Mouse (Mus musculus) MEL (cell line): ENCODE data around the gene Samd13. TPM values are rescaled to one million over a fixed set of nuclear protein-coding genes. Genes with fewer than 3 reads are reported as not detected.

Source experiments
- DNase-seq: peaks from one replicate; pipeline ENCODE4 v3.0.0; 2011; ENCODE audit warnings: low read depth, low spot score
- H3K27ac ChIP-seq: 2 replicates; pipeline ENCODE4 v1.5.1; 2012; ENCODE audit warnings: low read depth, mild to moderate bottlenecking, control low read depth, low read length, moderate library complexity; ENCODE audit not compliant: control insufficient read depth
- H3K27me3 ChIP-seq, 2 experiments: fragments of 150-350 bp in 1 of 2; sonication (generic) in 1 of 2; 2 replicates each; pipeline ENCODE4 v1.6.1; 2012; ENCODE audit warnings: low read length in 2 of 2, mild to moderate bottlenecking in 2 of 2, improper control_type of control experiment in 1 of 2, moderate library complexity in 1 of 2; ENCODE audit not compliant: insufficient read depth in 2 of 2, control insufficient read depth in 1 of 2
- H3K36me3 ChIP-seq, 2 experiments: 2 replicates each; pipeline ENCODE4 v1.6.1; 2012 to 2014; ENCODE audit warnings: low read length in 2 of 2, improper control_type of control experiment in 1 of 2, inconsistent platforms in 1 of 2, mild to moderate bottlenecking in 1 of 2; ENCODE audit not compliant: insufficient read depth in 2 of 2, control insufficient read depth in 1 of 2
- H3K4me1 ChIP-seq, 2 experiments: fragments of 150-350 bp in 1 of 2; sonication (generic) in 1 of 2; 2 replicates each; pipeline ENCODE4 v1.6.1; 2012; ENCODE audit warnings: low read length in 2 of 2, improper control_type of control experiment in 1 of 2, mild to moderate bottlenecking in 1 of 2; ENCODE audit not compliant: insufficient read depth in 2 of 2, control insufficient read depth in 1 of 2
- H3K4me3 ChIP-seq, 2 experiments: fragments of 150-350 bp in 1 of 2; sonication (generic) in 1 of 2; 2 replicates each; pipeline ENCODE4 v1.5.1; 2012; ENCODE audit warnings: low read depth in 2 of 2, low read length in 2 of 2, mild to moderate bottlenecking in 2 of 2, moderate library complexity in 2 of 2, control low read depth in 1 of 2, improper control_type of control experiment in 1 of 2; ENCODE audit not compliant: control insufficient read depth in 1 of 2, insufficient read depth in 1 of 2
- H3K79me2 ChIP-seq: 2 replicates; pipeline ENCODE4 v1.6.1; 2012; ENCODE audit warnings: mild to moderate bottlenecking, low read length, moderate library complexity; ENCODE audit not compliant: control insufficient read depth, poor library complexity, insufficient read depth
- H3K9ac ChIP-seq: 2 replicates; pipeline ENCODE4 v1.6.1; 2012; ENCODE audit warnings: low read depth, mild to moderate bottlenecking, control low read depth, low read length, moderate library complexity; ENCODE audit not compliant: control insufficient read depth, poor library complexity, severe bottlenecking
- H3K9me3 ChIP-seq: fragments of 150-350 bp; sonication (generic); replicated peaks from 2 replicates; pipeline ENCODE4 v1.6.1; 2012; ENCODE audit warnings: mild to moderate bottlenecking, low read length, improper control_type of control experiment, moderate library complexity; ENCODE audit not compliant: insufficient read depth
- BHLHE40 ChIP-seq: IDR thresholded peaks from 2 replicates; pipeline ENCODE4 v1.6.1; 2012; ENCODE audit warnings: low read depth, mild to moderate bottlenecking, inconsistent platforms, low read length, improper control_type of control experiment, borderline replicate concordance
- CHD2 ChIP-seq: IDR thresholded peaks from 2 replicates; pipeline ENCODE4 v1.6.1; 2011; ENCODE audit warnings: low read length, improper control_type of control experiment
- CTCF ChIP-seq, 3 experiments: IDR thresholded peaks in 2 of 3; conservative IDR thresholded peaks in 1 of 3; 2 replicates each; pipeline ENCODE4 v1.5.1; 2011 to 2012; ENCODE audit warnings: low read length in 3 of 3, low read depth in 2 of 3, mild to moderate bottlenecking in 2 of 3, improper control_type of control experiment in 1 of 3, inconsistent platforms in 1 of 3, mixed read lengths in 1 of 3, moderate library complexity in 1 of 3; ENCODE audit not compliant: control insufficient read depth in 1 of 3, insufficient read depth in 1 of 3, poor library complexity in 1 of 3, severe bottlenecking in 1 of 3
- E2F4 ChIP-seq: IDR thresholded peaks from 2 replicates; pipeline ENCODE4 v1.6.1; 2011; ENCODE audit warnings: low read depth, low read length, improper control_type of control experiment, borderline replicate concordance
- GATA1 ChIP-seq: IDR thresholded peaks from 2 replicates; pipeline ENCODE4 v1.6.1; 2011; ENCODE audit warnings: low read depth, low read length, improper control_type of control experiment
- KAT2A ChIP-seq: conservative IDR thresholded peaks from 2 replicates; pipeline ENCODE4 v1.6.1; 2012; ENCODE audit warnings: low read depth, low read length, improper control_type of control experiment, inconsistent platforms
- MAZ ChIP-seq: IDR thresholded peaks from 2 replicates; pipeline ENCODE4 v1.6.1; 2012; ENCODE audit warnings: low read depth, mild to moderate bottlenecking, inconsistent platforms, low read length, improper control_type of control experiment
- MYC ChIP-seq: IDR thresholded peaks from 2 replicates; pipeline ENCODE4 v1.6.1; 2011; ENCODE audit warnings: low read depth, mild to moderate bottlenecking, low read length, improper control_type of control experiment, moderate library complexity
- NRF1 ChIP-seq: IDR thresholded peaks from 2 replicates; pipeline ENCODE4 v1.6.1; 2014; ENCODE audit warnings: low read depth, mild to moderate bottlenecking, inconsistent platforms, low read length, improper control_type of control experiment, moderate library complexity; ENCODE audit not compliant: poor library complexity, insufficient read depth, severe bottlenecking
- POLR2A ChIP-seq, 2 experiments: IDR thresholded peaks; 2 replicates each; pipeline ENCODE4 v1.6.1; 2011 to 2012; ENCODE audit warnings: low read length in 2 of 2, mild to moderate bottlenecking in 2 of 2, control low read depth in 1 of 2, improper control_type of control experiment in 1 of 2, low read depth in 1 of 2, moderate library complexity in 1 of 2; ENCODE audit not compliant: control insufficient read depth in 1 of 2, insufficient read depth in 1 of 2, poor library complexity in 1 of 2
- RCOR1 ChIP-seq: IDR thresholded peaks from 2 replicates; pipeline ENCODE4 v1.6.1; 2012; ENCODE audit warnings: low read depth, mild to moderate bottlenecking, inconsistent platforms, low read length, improper control_type of control experiment
- SIN3A ChIP-seq: IDR thresholded peaks from 2 replicates; pipeline ENCODE4 v1.6.1; 2012; ENCODE audit warnings: low read length, improper control_type of control experiment, inconsistent platforms
- TAL1 ChIP-seq: IDR thresholded peaks from 2 replicates; pipeline ENCODE4 v1.6.1; 2012; ENCODE audit warnings: mild to moderate bottlenecking, inconsistent platforms, low read length, moderate library complexity, mixed read lengths
- TCF12 ChIP-seq: IDR thresholded peaks from 2 replicates; pipeline ENCODE4 v1.6.1; 2014; ENCODE audit warnings: low read depth, mild to moderate bottlenecking, inconsistent platforms, low read length, improper control_type of control experiment, moderate library complexity
- USF2 ChIP-seq, 2 experiments: IDR thresholded peaks; 2 replicates each; pipeline ENCODE4 v1.6.1; 2011 to 2012; ENCODE audit warnings: improper control_type of control experiment in 2 of 2, low read length in 2 of 2, borderline replicate concordance in 1 of 2, inconsistent platforms in 1 of 2, low read depth in 1 of 2, mild to moderate bottlenecking in 1 of 2; ENCODE audit not compliant: insufficient read depth in 1 of 2
- polyA plus RNA-seq, 2 experiments: library from polyadenylated mRNA; stranded (reverse) in 1 of 2; unstranded in 1 of 2; fragments of >175 nt in 1 of 2; fragments of >200 nt in 1 of 2; gene quantifications; 2 replicates each; pipeline versions ENCODE4 v1.2.1 to v1.2.4; 2012; ENCODE audit warnings: low replicate concordance in 2 of 2, low read depth in 1 of 2; ENCODE audit not compliant: insufficient read length in 2 of 2, insufficient read depth in 1 of 2, missing spikeins in 1 of 2
- total RNA-seq: library from RNA; depleted of rRNA; stranded (reverse); fragments of 300-350 nt; gene quantifications from 2 replicates; pipeline ENCODE4 v1.2.3, GENCODE M21; 2012

Samd13 gene
- total and polyA plus RNA-seq, 3 experiments: 1.1 to 1.2 TPM; not detected in 1

DNA sequence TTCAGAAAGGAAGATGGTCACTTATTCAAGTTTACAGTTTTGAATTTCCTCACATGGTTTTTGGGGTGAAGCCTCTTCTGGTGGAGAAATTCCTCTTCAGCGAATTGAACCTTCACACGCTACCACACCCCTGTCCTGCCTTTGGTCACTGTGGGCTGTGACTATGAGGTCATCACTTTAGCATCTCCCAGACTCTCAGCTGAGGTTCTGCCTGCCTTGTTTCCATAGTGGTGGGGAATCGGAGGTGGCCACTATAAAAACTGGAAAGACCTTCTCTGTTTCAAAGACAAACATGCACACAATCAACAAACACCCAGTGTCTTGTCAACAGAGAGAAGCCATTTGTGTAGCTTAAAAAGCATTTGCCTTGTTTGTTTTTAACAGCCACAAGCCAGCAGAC lies 34.2 kb downstream of the Samd13 start, which contains the start of gene 4930503B20Rik (continued):
- no peak for TF ChIP-seq KAT2A

GRCm38 (mm10) chr3:146650716-146651115 lies 34.7 kb downstream of the Samd13 start:
- Histone ChIP-seq H3K9ac (no peak overlapping the region), H3K27ac (no peak overlapping the region), H3K4me3 (no peak overlapping the region), H3K4me1 (peaks cover 4 to 21% of the 10 kb centered on the region in 2 experiments), H3K9me3 (no peaks in the 10 kb centered on the region), H3K36me3 (peaks cover 0 to 19% of the 10 kb centered on the region in 2 experiments; a peak in 2 of 4 replicates), H3K79me2 (no peaks in the 10 kb centered on the region), H3K27me3 (no peaks in the 10 kb centered on the region)
- TF ChIP-seq NRF1: no peak
- TF ChIP-seq RCOR1: no peak
- no peak for TF ChIP-seq TCF12
- no peak for DNase-seq

GRCm38 (mm10) chr3:146649311-146649894 lies 36.0 kb downstream of the Samd13 start:
- no peak for DNase-seq
- Histone ChIP-seq H3K9ac (no peak overlapping the region), H3K36me3 (peaks cover 0 to 9% of the 10 kb centered on the region in 2 experiments; a peak in 2 of 4 replicates), H3K9me3 (no peaks in the 10 kb centered on the region), H3K79me2 (no peaks in the 10 kb centered on the region), H3K27me3 (no peaks in the 10 kb centered on the region), H3K27ac (no peak overlapping the region), H3K4me3 (no peak overlapping the region), H3K4me1 (peaks cover 0 to 9% of the 10 kb centered on the region in 2 experiments; a peak in 3 of 4 replicates)
- no peak for TF ChIP-seq NRF1
- TF ChIP-seq BHLHE40: no peak
- no peak for TF ChIP-seq E2F4
- no peak for TF ChIP-seq TCF12
- no peak for TF ChIP-seq MYC

- no peaks in the 10 kb centered on the region for H3K36me3 ChIP-seq
- no peak overlapping the region for H3K9ac ChIP-seq
- no peaks in the 10 kb centered on the region for H3K79me2 ChIP-seq
- TF ChIP-seq MAZ (no peak), TCF12 (no peak), MYC (no peak), CHD2 (no peak), SIN3A (no peak), POLR2A (IDR thresholded peaks at IDR 0.05; ENCODE audit: control insufficient read depth in 1 of 2, insufficient read depth in 1 of 2, low read depth in 1 of 2, low read length in 2 of 2, poor library complexity in 1 of 2) (no peak), TAL1 (no peak), CTCF (IDR thresholded peaks at IDR 0.05 in 2 of 3, conservative IDR thresholded peaks at IDR 0.05 in 1 of 3; ENCODE audit: control insufficient read depth in 1 of 3, insufficient read depth in 1 of 3, low read depth in 2 of 3, low read length in 3 of 3, poor library complexity in 1 of 3, severe bottlenecking in 1 of 3) (no peak), USF2 (IDR thresholded peaks at IDR 0.05; ENCODE audit: borderline replicate concordance in 1 of 2, insufficient read depth in 1 of 2, low read depth in 1 of 2, low read length in 2 of 2) (no peak), GATA1 (no peak)
- DNase-seq: no peak
- H3K27ac ChIP-seq: no peak overlapping the region
- H3K4me1 ChIP-seq: no peaks in the 10 kb centered on the region
- H3K27me3 ChIP-seq: no peaks in the 10 kb centered on the region
- no peaks in the 10 kb centered on the region for H3K9me3 ChIP-seq
- H3K4me3 ChIP-seq: no peak overlapping the region
Observed at GRCm38 (mm10) chr3:146641818-146642427, 43.5 kb downstream of the Samd13 start.
